Mouse (Mus musculus) hindbrain, embryonic 14.5 days (tissue): ENCODE measurements around the gene Aurkaip1. TPM values are rescaled to one million over a fixed set of nuclear protein-coding genes. Genes with fewer than 3 reads are reported as not detected.

Experiments
- microRNA-seq: library from miRNA; unstranded; fragments of <30 nt; microRNA quantifications from one replicate; pipeline ENCODE4, GENCODE M21; 2016
- polyA plus RNA-seq: library from polyadenylated mRNA; unstranded; fragments of >200 nt; fragmentation: Nextera tagmentation; extraction: Ambion mirVana; gene quantifications from 2 replicates; pipeline ENCODE4 v1.2.1, GENCODE M21; 2014

The Aurkaip1 gene
- polyA plus RNA-seq, 1 experiment from 2014 or later = 126 TPM

Small RNAs within 50 kb of the gene (microRNA-seq; reads per million reads assigned to microRNA genes)
- gene Gm27743 = not detected

Other genes with a start within 250 kb of the Aurkaip1 start
- gene Slc35e2, start 229.9 kb upstream of the Aurkaip1 start, polyA plus RNA-seq = 19.9 and 23.6 TPM in 2 replicates
- gene Cdk11b, start 206.4 kb upstream of the Aurkaip1 start, polyA plus RNA-seq = 43.2 and 47.7 TPM in 2 replicates
- not detected in 2 replicates for gene Gm10563, start 185.9 kb upstream of the Aurkaip1 start, polyA plus RNA-seq
- gene Mmp23, start 177.9 kb upstream of the Aurkaip1 start, polyA plus RNA-seq = 2.7 and 2.9 TPM in 2 replicates
- 44.9 and 46.1 TPM in 2 replicates for gene Mib2, start 162.1 kb upstream of the Aurkaip1 start, polyA plus RNA-seq
- gene Fndc10, start 136.9 kb upstream of the Aurkaip1 start, polyA plus RNA-seq = 9.0 and 10.3 TPM in 2 replicates
- gene Ssu72, start 126.5 kb upstream of the Aurkaip1 start, polyA plus RNA-seq = 164 and 169 TPM in 2 replicates
- 8.8 and 9.3 TPM in 2 replicates for gene Tmem240, start 96.5 kb upstream of the Aurkaip1 start, polyA plus RNA-seq
- gene Atad3a, start 70.2 kb upstream of the Aurkaip1 start, polyA plus RNA-seq = 73.0 and 82.2 TPM in 2 replicates
- gene Vwa1, start 56.6 kb upstream of the Aurkaip1 start, polyA plus RNA-seq = 24.7 and 27.6 TPM in 2 replicates
- gene Tmem88b, start 45.4 kb upstream of the Aurkaip1 start, polyA plus RNA-seq = 0.84 and 0.93 TPM in 2 replicates
- not detected in 2 replicates for gene Ankrd65, start 40.8 kb upstream of the Aurkaip1 start, polyA plus RNA-seq
- 265 and 267 TPM in 2 replicates for gene Mrpl20, start 28.4 kb upstream of the Aurkaip1 start, polyA plus RNA-seq
- 131 and 133 TPM in 2 replicates for gene Ccnl2, start 18.8 kb upstream of the Aurkaip1 start, polyA plus RNA-seq
- gene Mxra8, start 8.4 kb downstream of the Aurkaip1 start, polyA plus RNA-seq = 24.5 and 25.8 TPM in 2 replicates
- 13.6 and 15.6 TPM in 2 replicates for gene Dvl1, start 16.1 kb downstream of the Aurkaip1 start, polyA plus RNA-seq
- gene Tas1r3, start 32.1 kb downstream of the Aurkaip1 start, polyA plus RNA-seq = 0.40 and 0.41 TPM in 2 replicates
- 33.5 TPM in 2 replicates for gene Cptp, start 38.2 kb downstream of the Aurkaip1 start, polyA plus RNA-seq
- gene Ints11, start 38.3 kb downstream of the Aurkaip1 start, polyA plus RNA-seq = 69.6 and 71.4 TPM in 2 replicates
- gene Pusl1, start 60.5 kb downstream of the Aurkaip1 start, polyA plus RNA-seq = 51.8 and 53.8 TPM in 2 replicates
- 71.8 and 73.5 TPM in 2 replicates for gene Acap3, start 60.5 kb downstream of the Aurkaip1 start, polyA plus RNA-seq
- 120 and 125 TPM in 2 replicates for gene Ube2j2, start 112.6 kb downstream of the Aurkaip1 start, polyA plus RNA-seq
- gene C1qtnf12, start 131.0 kb downstream of the Aurkaip1 start, polyA plus RNA-seq = 11.2 and 13.5 TPM in 2 replicates
- 38.4 and 38.8 TPM in 2 replicates for gene B3galt6, start 161.4 kb downstream of the Aurkaip1 start, polyA plus RNA-seq
- gene Sdf4, start 161.6 kb downstream of the Aurkaip1 start, polyA plus RNA-seq = 112 and 114 TPM in 2 replicates
- 0.79 TPM in 1 of 2 replicates, not detected in the other for gene Tnfrsf4, start 182.6 kb downstream of the Aurkaip1 start, polyA plus RNA-seq
- 1.9 and 2.3 TPM in 2 replicates for gene Tnfrsf18, start 194.9 kb downstream of the Aurkaip1 start, polyA plus RNA-seq
- 0.11 TPM in 1 of 2 replicates, not detected in the other for gene Ttll10, start 228.1 kb downstream of the Aurkaip1 start, polyA plus RNA-seq